Mouse (Mus musculus) right cerebral cortex, postnatal 36 days (tissue): ENCODE data around the gene Bckdhb.
"Not testable (repeated sequence)": the region's sequence is repeated elsewhere in the genome, so short reads cannot be mapped to it uniquely, and the experiment has no call there.

Source experiments
- DNase-seq, 2 experiments: peaks; one replicate each; pipeline ENCODE4 v3.0.0; 2022; ENCODE audit warnings: low spot score in 2 of 2, mixed read lengths in 1 of 2

The Bckdhb gene

DNA sequence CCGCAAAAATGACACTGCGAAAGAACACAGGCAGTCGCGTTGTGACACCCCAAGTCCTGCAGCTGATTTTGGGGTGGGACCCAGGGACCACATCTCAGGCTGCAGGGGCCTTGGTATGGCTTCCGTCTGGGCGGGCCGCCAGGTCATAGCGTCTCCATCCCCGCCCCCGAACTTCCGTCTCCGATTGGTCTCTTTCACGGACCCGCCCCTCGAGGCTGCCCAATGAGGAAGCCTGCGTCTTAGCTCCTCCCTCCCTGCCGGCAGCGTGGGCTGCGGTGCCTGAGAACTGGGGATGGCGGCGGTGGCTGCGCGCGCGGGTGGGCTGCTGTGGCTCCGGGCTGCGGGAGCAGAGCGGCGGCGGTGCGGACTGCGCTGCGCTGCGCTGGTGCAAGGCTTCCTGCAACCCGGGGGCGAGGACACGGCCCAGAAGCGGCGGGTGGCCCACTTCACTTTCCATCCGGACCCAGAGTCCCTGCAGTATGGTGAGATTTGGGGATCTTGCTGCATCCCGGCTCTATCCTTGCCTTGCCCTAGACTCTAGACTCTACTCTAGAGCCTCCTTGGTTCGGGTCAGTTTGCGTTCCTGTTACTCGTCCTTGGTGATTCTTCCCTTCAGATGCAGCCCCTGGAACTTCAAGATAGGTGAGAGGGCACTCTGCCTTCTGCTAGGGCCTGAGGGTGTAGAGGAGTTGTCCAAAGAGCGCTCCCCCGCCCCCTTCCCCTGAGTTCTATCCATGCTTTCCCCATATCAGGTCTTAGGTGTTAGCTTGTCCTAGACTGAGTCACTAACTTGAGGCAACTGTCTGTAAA lies at the start of gene Bckdhb:
Gene Bckdhb, plus strand, starts transcription at position 268 of the 810 bp plus-strand sequence.
- DNase-seq = peak; percentile 97 to 98

DNA sequence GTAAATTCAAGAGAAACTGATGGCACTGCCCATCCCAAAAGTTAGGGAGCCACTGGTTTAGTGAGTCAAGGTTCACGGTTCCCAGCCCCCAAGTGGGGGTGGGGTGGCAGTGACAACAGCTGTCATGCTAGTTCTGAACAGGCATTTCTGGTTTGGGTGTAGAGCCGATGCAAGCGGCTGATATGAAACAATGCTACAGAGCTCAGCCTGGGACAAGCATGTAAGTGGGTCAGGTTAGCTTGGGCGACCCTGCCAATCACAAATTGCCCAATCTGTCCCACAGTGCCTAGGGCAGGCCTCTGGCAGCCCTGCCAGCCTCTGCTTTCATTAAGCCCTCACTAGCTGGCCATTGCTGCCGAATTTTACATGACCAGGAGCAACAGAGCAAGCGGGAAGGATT lies 42.8 kb upstream of the Bckdhb start:
- no peak for DNase-seq

DNA sequence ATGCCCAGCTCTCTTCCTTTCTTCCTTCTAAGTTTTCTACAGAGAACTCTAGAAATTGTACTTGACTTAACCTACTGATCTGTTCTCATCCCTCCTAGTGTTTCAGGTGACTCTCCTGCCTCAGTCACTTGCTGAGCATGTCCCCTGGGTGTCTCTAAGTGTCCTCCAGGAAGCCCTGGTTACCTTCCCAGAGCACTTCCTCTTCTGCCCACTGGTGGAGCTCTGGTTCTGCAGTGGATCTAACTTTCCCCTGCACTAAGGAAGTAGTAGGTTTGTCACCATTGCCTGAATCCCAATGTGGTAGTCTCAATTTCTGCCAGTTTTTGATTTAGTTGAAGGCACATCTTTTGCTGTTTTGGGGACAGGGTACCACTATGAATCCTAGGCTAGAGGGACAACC lies 38.8 kb upstream of the Bckdhb start:
- DNase-seq = no peak

GRCm38 (mm10) chr9:83888214-83888613 lies 36.7 kb upstream of the Bckdhb start:
- no peak for DNase-seq

DNA sequence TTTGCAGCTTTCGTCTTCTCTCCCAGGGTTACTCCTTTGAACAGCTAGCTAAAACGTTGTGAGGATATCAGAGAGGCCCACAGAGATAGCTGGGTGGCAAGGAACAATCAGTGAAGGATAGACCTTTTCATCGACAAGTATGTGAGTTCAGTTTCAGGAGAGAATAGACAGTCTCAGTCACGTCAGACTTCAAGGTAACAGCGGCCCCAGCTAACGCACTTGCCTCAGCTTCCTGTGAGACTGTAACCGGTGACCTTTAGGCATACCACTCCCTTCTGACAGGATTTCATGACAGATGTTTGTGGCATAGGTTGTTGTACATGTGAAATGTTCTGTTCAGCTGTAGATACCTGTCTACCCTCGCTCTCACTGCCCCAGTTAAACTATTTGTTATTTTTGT lies 31.9 kb upstream of the Bckdhb start:
- no peak for DNase-seq

DNA sequence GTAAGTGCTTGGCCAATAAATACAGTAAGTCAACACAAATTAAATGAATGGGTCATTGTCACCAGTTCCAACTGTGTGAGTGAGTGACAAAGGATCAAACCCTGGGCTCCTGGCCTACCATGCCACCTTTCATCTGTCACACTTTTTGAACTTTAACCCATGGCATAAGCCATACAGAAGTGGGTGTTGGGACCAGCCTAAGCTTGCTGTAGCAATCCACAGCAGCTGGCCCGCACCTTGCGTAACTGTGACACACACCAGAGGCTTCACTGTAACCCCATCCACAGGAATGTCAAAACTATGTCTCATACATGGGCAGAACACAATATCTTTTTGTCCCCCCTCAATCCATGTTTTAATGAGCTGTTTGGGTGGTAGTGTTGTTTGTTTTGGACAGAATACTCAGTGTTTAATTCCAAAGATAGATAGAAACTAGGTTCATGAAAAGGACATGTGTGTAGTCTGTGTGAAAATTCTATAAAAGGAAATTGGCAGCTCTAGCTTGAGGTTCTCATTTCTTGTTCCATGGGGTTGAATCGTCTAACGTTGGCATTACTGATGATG lies 31.1 kb upstream of the Bckdhb start:
- no peak for DNase-seq

DNA sequence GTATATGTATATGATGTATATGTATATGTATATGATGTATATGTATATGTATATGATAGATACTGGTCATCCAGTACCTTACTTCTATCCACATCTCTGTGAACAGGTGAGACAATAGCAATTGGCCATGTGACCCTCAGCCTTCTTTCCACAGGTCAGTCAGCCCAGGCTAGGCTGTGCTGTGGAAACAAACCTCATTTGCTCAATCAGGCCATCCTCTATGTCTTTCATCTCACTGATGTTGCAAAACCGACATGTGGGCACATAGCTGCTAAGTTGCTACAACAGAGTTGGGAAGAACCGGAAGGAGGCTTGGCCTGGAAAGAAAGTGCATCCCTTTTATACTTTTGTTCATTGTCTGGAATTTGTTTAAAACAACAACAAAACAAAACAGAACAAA lies 22.9 kb upstream of the Bckdhb start:
- no peak for DNase-seq

DNA sequence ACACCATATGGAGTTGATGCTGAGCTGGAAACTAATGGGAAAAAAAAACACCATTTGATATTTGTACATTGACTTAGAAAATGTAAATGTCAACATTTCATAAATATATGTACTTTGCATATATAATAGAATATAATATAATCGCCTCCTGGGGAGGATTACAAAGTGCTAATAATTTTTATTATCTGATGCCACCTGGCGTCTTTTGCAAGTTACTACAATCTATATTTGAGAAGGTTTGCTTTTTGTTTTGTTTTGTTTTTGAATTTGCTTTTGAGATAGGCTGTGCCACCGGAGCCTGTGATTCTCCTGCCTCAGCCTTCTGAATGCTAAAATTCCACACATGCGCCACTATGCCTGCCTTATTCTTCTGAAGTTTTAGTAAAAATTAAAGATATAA lies 19.1 kb upstream of the Bckdhb start:
- DNase-seq = no peak

DNA sequence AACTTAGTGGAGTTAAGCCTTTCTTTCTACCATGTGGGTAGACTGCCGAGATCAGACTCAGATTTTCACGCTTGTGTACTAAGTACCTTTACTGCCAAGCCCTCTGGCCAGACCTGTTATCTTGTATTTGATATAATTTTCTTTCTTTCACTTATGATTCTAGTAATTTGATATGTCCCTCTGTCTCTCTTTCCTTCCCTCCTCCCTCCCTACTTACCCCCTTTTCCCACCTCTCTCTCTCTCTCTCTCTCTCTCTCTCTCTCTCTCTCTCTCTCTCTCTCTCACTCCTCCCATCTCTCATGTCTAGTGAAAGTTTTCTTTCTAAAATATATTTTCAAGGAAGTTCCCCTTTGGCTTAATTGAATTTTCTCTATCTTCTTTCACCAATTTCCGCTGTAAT lies 17.9 kb upstream of the Bckdhb start:
- no peak for DNase-seq

DNA sequence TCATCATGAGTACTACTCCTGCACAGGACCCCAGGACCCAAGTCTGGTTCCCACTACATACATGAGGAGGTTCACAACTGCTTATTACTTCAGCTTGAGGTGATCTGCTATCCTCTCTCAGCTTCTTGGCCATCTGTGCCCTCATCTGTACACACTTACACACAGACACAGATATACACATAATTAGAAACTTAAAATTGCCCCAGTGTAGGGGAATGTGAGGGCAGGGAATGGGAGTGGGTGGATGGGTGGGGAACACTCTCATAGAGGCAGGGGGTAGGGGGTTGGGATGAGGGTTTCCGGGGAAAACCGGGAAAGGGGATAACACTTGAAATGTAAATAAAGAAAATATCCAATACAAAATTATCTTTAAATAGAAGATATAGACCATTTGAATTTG lies 15.1 kb upstream of the Bckdhb start:
- DNase-seq = no peak

GRCm38 (mm10) chr9:83910926-83911325 lies 14.0 kb upstream of the Bckdhb start:
- no peak for DNase-seq

DNA sequence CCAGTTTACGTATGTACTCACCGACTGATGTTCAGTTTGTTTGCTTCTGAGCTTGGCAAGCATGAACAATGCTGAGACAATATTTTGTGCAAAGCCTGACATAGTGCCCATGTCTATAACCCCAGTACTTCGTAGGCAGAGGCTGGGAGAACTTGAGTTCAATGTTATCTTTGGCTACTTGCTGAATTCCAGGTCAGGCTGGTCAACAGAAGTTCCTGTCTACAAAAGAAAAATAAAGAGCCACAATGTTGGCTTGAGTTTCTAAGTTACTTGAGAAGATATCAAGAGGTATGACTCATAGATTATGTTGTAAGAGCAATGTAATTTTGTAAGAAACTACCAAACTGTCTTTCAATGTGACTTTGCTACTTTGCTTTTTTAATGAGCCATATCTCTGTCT lies 2.9 kb upstream of the Bckdhb start:
- no peak for DNase-seq

- DNase-seq = no peak
Observed at GRCm38 (mm10) chr9:83924356-83924755, 589 bp upstream of the Bckdhb start.

DNA sequence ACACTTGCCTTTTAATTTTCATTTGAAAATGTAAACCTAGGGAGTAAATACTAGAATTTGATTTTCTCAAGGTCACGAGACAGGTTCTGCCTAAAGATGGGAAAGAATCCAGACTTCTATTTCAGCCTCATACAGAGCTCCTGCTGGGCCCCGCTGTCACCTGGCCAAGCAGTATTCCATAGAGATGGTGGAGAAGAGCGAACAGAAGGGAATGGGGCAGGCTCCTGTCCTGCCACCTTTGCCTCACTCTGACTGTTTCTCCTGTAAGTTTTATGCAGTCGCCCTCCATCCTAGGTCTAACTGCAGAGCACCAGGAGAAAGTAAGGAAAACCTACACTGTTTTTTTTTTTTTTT lies 720 bp downstream of the Bckdhb start:
- DNase-seq = no peak

DNA sequence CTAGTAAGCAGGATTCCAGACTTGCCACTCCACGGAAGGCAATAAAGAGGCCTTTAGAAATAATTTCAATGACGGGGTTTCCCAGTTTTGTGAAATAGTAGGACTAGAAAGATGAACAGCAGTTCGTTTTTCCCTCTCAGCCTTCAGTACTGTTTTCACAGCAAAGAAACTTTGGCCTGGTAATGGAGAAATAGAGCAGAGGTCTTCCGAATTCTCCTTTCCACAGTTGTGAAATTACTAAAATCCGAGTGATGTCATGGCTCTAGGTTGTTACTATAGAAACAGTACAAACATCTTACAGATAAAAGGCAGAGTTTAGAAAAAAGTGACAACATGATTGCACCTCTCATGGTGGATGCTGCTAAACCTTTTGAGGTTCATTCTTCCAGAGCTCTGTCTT lies 1.4 kb downstream of the Bckdhb start:
- no peak for DNase-seq

- not testable (repeated sequence) for DNase-seq
Observed at GRCm38 (mm10) chr9:83939501-83939900, 14.6 kb downstream of the Bckdhb start.

GRCm38 (mm10) chr9:83940016-83940415 lies 15.1 kb downstream of the Bckdhb start:
- DNase-seq = no peak

DNA sequence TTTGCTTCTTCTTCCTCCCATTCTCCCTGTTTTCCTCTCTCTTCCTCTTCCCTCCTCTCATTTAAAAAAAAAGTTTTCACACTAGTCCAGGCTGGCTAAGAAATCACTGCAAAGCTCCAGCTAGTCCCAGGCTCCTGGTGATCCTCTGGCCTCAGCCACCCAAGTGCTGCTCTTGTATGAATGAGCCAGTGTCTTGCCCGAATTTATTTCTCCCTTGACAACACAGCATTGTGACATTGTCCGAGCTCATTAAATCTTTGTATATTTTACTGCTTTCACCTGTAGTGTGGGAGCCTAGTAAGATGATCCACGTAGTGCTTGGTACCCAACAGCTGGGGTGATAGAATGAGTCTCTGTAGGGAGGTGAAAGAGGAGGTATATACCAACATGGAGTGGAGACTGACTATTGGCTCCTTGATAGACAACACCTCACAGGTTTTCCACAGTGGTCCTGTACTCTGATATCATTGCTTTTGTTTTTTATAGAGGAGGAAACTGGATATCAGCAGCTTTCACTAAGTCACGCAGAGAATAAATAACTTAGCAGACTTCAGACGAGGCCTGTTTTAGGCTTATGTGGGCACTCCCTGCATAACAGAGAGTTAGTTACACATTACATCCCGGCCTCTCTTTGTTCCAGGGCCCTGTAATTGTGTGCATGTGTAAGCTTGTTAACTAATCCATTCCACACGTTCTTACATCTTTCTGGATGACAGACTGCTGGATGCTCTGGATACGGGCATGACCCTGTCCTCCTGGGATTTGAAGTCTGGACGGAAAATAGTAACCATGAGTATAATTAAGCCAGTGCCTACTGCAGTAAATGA lies 15.8 kb downstream of the Bckdhb start:
- no peak for DNase-seq

- DNase-seq = no peak
Observed at GRCm38 (mm10) chr9:83951336-83951735, 26.4 kb downstream of the Bckdhb start.

GRCm38 (mm10) chr9:83956632-83957314 lies 31.8 kb downstream of the Bckdhb start:
- DNase-seq = peak; percentile 79 to 81

- peak; percentile 16 to 34 for DNase-seq
Observed at GRCm38 (mm10) chr9:83962098-83963086, 37.4 kb downstream of the Bckdhb start.
